Mouse (Mus musculus) cortical plate, adult 2 months (tissue): Measurements from ENCODE around the gene Tmem74b. TPM values are rescaled to one million over a fixed set of nuclear protein-coding genes. Genes with fewer than 3 reads are reported as not detected.
A peak's percentile ranks its signal among the peaks of the same experiment; 100 is the strongest.

ENCODE experiments used
- H3K27ac ChIP-seq: fragments of 200-500 bp; 2 replicates; pipeline ENCODE4 v1.5.1; 2012; ENCODE audit warnings: low read length, control low read depth, inconsistent platforms; ENCODE audit not compliant: insufficient read depth
- H3K4me1 ChIP-seq: fragments of 200-500 bp; 2 replicates; pipeline ENCODE4 v1.6.1; 2011; ENCODE audit warnings: low read length; ENCODE audit not compliant: control insufficient read depth, insufficient read depth
- H3K4me3 ChIP-seq: fragments of 200-500 bp; 2 replicates; pipeline ENCODE4 v1.5.1; 2011; ENCODE audit warnings: mild to moderate bottlenecking, low read length, control low read depth; ENCODE audit not compliant: insufficient read depth
- CTCF ChIP-seq: fragments of 200-500 bp; IDR thresholded peaks from 2 replicates; pipeline ENCODE4 v1.5.1; 2011; ENCODE audit warnings: mild to moderate bottlenecking, control low read depth, low read length; ENCODE audit not compliant: insufficient read depth; ENCODE audit errors: extremely low read depth
- POLR2A ChIP-seq: fragments of 200-500 bp; IDR thresholded peaks from 2 replicates; pipeline ENCODE4 v1.6.1; 2011; ENCODE audit warnings: mild to moderate bottlenecking, low read length, control low read depth; ENCODE audit not compliant: insufficient read depth; ENCODE audit errors: extremely low read depth
- polyA plus RNA-seq: library from polyadenylated mRNA; depleted of rRNA; stranded (reverse); fragments of >200 nt; gene quantifications from 2 replicates; pipeline ENCODE4 v1.2.3, GENCODE M21; 2012

Gene Tmem74b
- polyA plus RNA-seq, 1 experiment = 9.4 TPM

GRCm38 (mm10) chr2:151740741-151741526, 39.1 kb downstream of the Tmem74b start:
- TF ChIP-seq POLR2A = peak; percentile 88
- no peak for TF ChIP-seq CTCF
- no peak overlapping the region for H3K27ac ChIP-seq
- H3K4me3 ChIP-seq = peak overlapping the region; percentile 70
- H3K4me1 ChIP-seq = peaks cover 3% of the 10 kb centered on the region; the same call in 1 of the 2 replicates

DNA sequence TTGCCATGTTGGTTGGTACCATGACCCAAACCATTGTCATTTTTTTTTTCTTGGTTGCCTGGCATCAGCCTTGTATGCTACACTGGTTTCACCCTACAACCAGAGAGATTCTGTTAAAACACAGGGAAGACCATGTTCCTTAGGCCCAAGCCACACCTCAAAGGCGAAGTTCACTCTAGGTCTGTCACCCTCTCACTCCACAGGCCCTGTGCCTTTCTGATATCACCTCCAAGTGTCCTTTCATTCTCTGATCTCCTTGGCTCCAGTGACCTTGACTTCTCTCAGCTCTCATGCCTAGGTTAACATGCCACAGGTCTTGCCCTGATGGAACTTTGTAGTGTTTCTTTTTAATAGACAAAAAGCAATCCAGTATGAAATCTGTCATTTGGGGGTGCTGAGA, 40.3 kb downstream of the Tmem74b start:
- H3K27ac ChIP-seq = no peak overlapping the region
- TF ChIP-seq POLR2A (no peak), CTCF (no peak)
- peaks cover 3% of the 10 kb centered on the region; the same call in 1 of the 2 replicates for H3K4me1 ChIP-seq
- H3K4me3 ChIP-seq = no peak overlapping the region

- Histone ChIP-seq H3K4me1 (peaks cover 3% of the 10 kb centered on the region; the same call in 1 of the 2 replicates), H3K4me3 (no peak overlapping the region), H3K27ac (no peak overlapping the region)
- TF ChIP-seq CTCF (no peak), POLR2A (no peak)
Measured at GRCm38 (mm10) chr2:151742850-151743679, 41.3 kb downstream of the Tmem74b start.

- Histone ChIP-seq H3K4me3 (no peak within 1 kb of the TSS), H3K4me1 (peaks cover 3% of the 10 kb centered on the region; the same call in 1 of the 2 replicates), H3K27ac (no peak within 1 kb of the TSS)
- TF ChIP-seq POLR2A = no peak
- no peak for TF ChIP-seq CTCF
Measured at GRCm38 (mm10) chr2:151743845-151744244, 42.0 kb downstream of the Tmem74b start, which contains the start of gene Psmf1. Gene Psmf1 (minus strand): TSS chr2:151744186.

- Histone ChIP-seq H3K27ac (no peak overlapping the region), H3K4me3 (no peak overlapping the region), H3K4me1 (no peaks in the 10 kb centered on the region)
- no peak for TF ChIP-seq POLR2A
- peak; percentile 78 for TF ChIP-seq CTCF
Measured at GRCm38 (mm10) chr2:151747847-151748705, 46.3 kb downstream of the Tmem74b start.

DNA sequence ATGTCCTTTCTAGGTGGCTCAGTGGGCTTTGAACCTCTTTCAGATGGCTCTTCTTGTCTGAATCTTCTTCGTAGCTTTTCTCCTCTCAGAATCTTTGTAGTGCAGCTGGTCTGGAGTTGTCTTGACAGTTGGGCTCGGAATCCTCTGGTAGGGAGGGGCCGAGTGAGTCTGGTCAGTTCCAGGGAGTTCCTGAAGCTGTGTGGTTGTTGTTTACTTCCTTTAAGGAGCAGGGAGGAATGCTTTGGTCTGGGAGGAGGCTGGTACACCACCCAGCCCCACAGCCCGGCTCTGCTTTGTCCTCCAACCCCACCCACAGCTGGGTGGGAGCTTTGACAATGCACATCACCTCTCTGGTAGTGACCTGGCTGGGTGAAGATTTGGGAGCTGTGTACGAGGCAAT, 49.5 kb downstream of the Tmem74b start:
- Histone ChIP-seq H3K4me1 (no peaks in the 10 kb centered on the region), H3K4me3 (no peak overlapping the region), H3K27ac (no peak overlapping the region)
- TF ChIP-seq POLR2A = no peak
- TF ChIP-seq CTCF = no peak

DNA sequence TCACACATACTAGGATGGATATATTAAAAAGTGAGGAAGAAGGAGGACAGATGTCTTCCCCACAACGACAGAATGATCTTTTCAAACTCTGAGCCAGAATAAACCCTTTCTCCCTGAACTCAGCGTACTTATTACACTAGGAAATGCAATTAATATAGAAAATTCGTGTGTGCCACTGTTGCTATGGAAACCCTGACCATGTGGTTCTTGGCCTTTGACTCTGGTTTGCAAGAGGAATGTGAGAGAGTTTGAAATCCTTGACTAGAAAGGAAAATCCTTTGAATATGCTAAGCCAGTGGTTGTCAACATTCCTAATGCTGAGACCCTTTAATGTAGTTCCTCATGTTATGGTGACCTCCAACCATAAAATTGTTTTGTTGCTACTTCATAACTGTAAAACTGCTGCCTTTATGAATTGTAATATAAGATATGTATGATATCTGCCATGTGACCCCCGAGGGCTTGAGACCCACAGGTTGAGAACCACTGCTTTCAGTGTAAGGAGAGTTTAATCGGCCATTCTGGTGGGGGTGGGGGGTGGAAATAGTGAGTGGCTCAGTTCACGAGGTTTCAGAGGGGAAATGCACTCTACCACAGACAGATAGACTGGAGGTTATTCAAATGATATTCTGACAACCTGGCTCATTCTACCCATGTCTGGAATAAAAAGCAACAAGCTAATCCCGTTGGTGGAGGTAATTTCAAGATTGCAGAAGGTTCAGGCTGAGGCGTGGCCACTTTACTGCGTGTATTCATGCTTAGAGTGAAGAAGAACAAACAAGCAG, 54.7 kb downstream of the Tmem74b start:
- TF ChIP-seq CTCF = no peak
- no peak for TF ChIP-seq POLR2A
- no peak overlapping the region for H3K27ac ChIP-seq
- H3K4me3 ChIP-seq = no peak overlapping the region
- no peaks in the 10 kb centered on the region for H3K4me1 ChIP-seq

DNA sequence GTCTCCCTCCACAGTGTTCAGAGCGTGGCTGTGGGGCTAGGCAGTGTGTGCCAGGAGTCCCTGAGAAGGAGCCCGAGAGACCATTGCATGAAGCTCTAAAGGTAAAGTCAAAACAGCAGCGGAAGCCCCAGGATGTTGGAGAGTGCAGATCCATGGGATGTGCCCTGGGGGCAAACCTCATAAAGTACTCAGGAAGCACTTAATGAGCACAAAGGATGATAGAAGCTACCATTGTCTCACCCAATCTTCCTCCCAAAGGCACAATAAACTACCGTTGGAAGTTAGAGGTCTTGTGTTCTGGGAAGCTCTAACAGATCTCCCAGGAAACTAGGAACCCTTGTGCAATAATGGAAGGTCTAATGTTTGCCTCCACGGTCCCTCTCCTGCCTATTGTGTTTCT, 55.6 kb downstream of the Tmem74b start:
- H3K4me3 ChIP-seq = no peak overlapping the region
- TF ChIP-seq POLR2A (no peak), CTCF (no peak)
- H3K27ac ChIP-seq = no peak overlapping the region
- H3K4me1 ChIP-seq = no peaks in the 10 kb centered on the region
